Mouse (Mus musculus) intestine, embryonic 16.5 days (tissue): ENCODE results near the gene Zfp207. TPM values are rescaled to one million over a fixed set of nuclear protein-coding genes. Genes with fewer than 3 reads are reported as not detected.
"Not testable (repeated sequence)": the region's sequence is repeated elsewhere in the genome, so short reads cannot be mapped to it uniquely, and the experiment has no call there.

Source experiments
- ATAC-seq: fragments of 200-750 bp; cut with Nextera tagmentation; 2 replicates; pipeline ENCODE4 v1.8.0; 2017; ENCODE audit warnings: moderate TSS enrichment, moderate library complexity
- H3K27ac ChIP-seq: fragments of 300-500 bp; sonication (generic); 2 replicates; pipeline ENCODE4 v1.5.1; 2014; ENCODE audit warnings: mild to moderate bottlenecking, low read length
- H3K27me3 ChIP-seq: fragments of 300-500 bp; sonication (generic); replicated peaks from 2 replicates; pipeline ENCODE4 v1.6.1; 2014; ENCODE audit warnings: low read length, control low read depth, mixed read lengths; ENCODE audit not compliant: control insufficient read depth, insufficient read depth
- H3K36me3 ChIP-seq: fragments of 300-500 bp; sonication (generic); 2 replicates; pipeline ENCODE4 v1.6.1; 2014; ENCODE audit warnings: low read length, control low read depth; ENCODE audit not compliant: control insufficient read depth, insufficient read depth
- H3K4me1 ChIP-seq: fragments of 300-500 bp; sonication (generic); 2 replicates; pipeline ENCODE4 v1.6.1; 2014; ENCODE audit warnings: low read length, control low read depth, mixed read lengths; ENCODE audit not compliant: control insufficient read depth, insufficient read depth
- H3K4me2 ChIP-seq: fragments of 300-500 bp; sonication (generic); 2 replicates; pipeline ENCODE4 v1.6.1; 2014; ENCODE audit warnings: low read depth, low read length, control low read depth
- H3K4me3 ChIP-seq: fragments of 300-500 bp; sonication (generic); 2 replicates; pipeline ENCODE4 v1.5.1; 2014; ENCODE audit warnings: mild to moderate bottlenecking, low read length
- H3K9ac ChIP-seq: fragments of 300-500 bp; sonication (generic); 2 replicates; pipeline ENCODE4 v1.6.1; 2014; ENCODE audit warnings: low read depth, low read length
- H3K9me3 ChIP-seq: fragments of 300-500 bp; sonication (generic); 2 replicates; pipeline ENCODE4 v1.6.1; 2016; ENCODE audit warnings: low read length, control low read depth; ENCODE audit not compliant: control insufficient read depth
- WGBS: fragments of 180-500 bp; shearing (Covaris S2); extraction: QIAGEN DNeasy Blood & Tissue Kit; methylation state at CpG from one replicate; pipeline ENCODE4 v1.1.7; 2014; 5-methylcytosine and 5-hydroxymethylcytosine counted together
- polyA plus RNA-seq: library from polyadenylated mRNA; unstranded; fragments of >200 nt; fragmentation: Nextera tagmentation; extraction: Ambion mirVana; gene quantifications from 2 replicates; pipeline ENCODE4 v1.2.1, GENCODE M21; 2015

Gene Zfp207
- polyA plus RNA-seq, 1 experiment from 2014 or later, result 172 TPM

DNA sequence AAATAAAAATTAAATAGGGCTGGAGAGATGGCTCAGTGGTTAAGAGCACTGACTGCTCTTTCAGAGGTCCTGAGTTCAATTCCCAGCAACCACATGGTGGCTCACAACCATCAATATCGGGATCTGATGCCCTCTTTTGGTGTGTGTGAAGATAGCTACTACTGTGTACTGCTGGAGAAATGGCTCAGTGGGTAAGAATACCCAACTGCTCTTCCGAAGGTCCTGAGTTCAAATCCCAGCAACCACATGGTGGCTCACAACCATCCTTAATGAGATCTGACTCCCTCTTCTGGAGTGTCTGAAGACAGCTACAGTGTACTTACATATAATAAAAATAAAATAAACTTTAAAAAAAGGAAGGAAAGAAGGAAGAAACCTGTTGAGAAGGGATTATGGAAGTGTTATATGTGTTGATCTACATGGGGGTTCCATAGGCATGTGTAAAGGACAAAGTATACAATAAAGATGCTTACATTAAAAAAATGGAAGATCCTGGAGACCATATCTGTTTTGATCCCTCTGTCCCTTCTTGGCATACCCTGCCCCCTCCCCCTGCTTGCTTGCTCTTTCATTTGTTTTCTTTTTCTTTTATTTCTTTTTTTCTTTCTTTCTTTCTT, 4.5 kb upstream of the Zfp207 start:
- not testable (repeated sequence) for H3K36me3 ChIP-seq, H3K4me1 ChIP-seq, H3K9me3 ChIP-seq, H3K27ac ChIP-seq, ATAC-seq, H3K27me3 ChIP-seq
- WGBS, result 66% methylated on average over 2 of the region's 2 CpGs
- H3K4me3 ChIP-seq, result peak overlapping the region; percentile 85
- H3K9ac ChIP-seq, result peak overlapping the region; percentile 96
- H3K4me2 ChIP-seq, result peak overlapping the region; percentile 72

DNA sequence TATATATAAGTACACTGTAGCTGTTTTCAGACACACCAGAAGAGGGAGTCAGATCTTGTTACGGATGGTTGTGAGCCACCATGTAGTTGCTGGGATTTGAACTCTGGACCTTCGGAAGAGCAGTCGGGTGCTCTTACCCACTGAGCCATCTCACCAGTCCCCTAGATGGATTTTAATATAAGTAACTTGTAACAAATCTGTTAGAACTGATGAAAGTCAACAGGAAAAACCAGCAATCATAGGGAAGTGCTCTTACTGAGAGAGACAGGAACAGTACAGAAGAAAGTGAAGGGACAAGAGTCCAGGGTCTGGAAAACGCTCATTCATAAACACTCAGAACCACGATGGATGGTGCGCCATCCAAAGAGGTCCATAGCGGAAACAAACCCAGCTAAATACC, 3.9 kb upstream of the Zfp207 start:
- H3K4me2 ChIP-seq, ATAC-seq, H3K27ac ChIP-seq, H3K9ac ChIP-seq, H3K9me3 ChIP-seq, H3K36me3 ChIP-seq, H3K4me1 ChIP-seq, H3K4me3 ChIP-seq, H3K27me3 ChIP-seq: not testable (repeated sequence)
- WGBS, result 95% methylated on average over 7 of the region's 7 CpGs

DNA sequence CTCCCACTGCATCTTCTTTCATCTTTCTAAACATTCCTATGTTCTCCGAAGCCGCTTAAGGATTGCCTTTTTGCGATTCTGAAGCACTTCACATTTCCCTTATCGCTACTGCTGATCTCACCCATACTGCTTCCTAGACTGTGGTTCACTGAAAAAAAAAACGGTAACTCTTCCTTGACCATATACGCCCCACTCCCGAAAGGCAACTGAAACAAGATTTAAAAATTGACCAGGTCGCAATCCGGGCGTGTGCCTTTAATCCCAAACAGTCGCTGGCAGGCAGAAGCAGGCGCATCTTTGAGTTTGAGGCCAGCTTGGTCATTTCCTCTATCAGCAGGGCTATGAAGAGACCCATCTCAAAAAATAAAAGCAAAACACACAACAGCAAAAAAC, 457 bp upstream of the Zfp207 start:
- Histone ChIP-seq H3K36me3 (0 out of 2 replicates have a peak, but pooled peaks cover 2% of the 10 kb centered on the region), H3K9me3 (no peaks in the 10 kb centered on the region), H3K4me2 (peak overlapping the region; percentile 58), H3K4me3 (peak overlapping the region; percentile 97), H3K4me1 (peaks cover 20% of the 10 kb centered on the region), H3K27ac (peak overlapping the region; percentile 87), H3K9ac (peak overlapping the region; percentile 74), H3K27me3 (no peaks in the 10 kb centered on the region)
- 3% methylated on average over 12 of the region's 12 CpGs for WGBS
- ATAC-seq, result peak; percentile 49

DNA sequence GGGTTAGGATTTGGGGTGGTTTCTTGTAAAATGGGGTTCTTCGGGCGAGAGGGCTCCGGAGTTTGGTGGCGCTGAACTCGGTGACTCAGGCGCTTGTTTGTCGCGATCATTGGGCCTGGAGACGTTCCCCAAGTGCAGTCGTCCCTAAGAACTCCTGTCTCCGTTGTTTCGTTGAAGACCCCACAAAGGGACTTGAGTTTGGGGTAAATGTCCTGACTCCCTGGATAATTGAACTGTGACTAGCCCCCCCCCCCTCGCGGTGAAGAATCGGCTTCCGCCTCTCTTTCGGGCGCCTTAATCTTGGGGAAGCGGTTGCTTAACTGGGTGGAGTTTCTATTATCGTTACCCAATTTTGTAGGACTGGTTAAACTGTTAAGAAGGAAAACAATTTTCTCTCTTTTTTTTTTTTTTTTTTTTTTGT, 557 bp downstream of the Zfp207 start:
- peak; percentile 32; the same call in 1 of the 2 replicates for ATAC-seq
- Histone ChIP-seq H3K4me2 (no peak overlapping the region), H3K27me3 (no peaks in the 10 kb centered on the region), H3K36me3 (0 out of 2 replicates have a peak, but pooled peaks cover 2% of the 10 kb centered on the region), H3K9me3 (no peaks in the 10 kb centered on the region), H3K4me3 (peak overlapping the region; percentile 97), H3K9ac (peak overlapping the region; percentile 95), H3K27ac (peak overlapping the region; percentile 89), H3K4me1 (peaks cover 20% of the 10 kb centered on the region)
- under 1% methylated on average over 20 of the region's 20 CpGs for WGBS

DNA sequence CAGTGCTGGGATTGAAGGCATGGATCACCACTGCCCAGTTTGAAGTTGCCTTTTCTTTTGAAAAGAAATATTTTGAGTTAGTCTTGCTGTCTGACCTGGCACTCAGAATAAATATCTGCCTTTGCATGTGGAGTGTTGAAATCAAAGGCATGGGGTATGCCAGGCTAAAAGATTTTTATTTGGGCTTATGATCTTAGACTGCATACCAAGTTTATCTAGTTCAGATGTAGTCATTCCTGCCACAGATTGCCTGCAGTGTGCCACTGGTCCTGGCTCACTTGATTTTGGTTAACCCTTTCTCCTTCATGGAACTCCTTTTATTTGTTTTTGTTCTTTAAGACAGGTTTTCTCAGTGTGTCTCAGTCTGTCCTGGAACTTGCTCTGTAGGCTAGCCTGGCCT, 1.4 kb downstream of the Zfp207 start:
- H3K27me3 ChIP-seq, result no peaks in the 10 kb centered on the region
- peak overlapping the region; percentile 91 for H3K4me2 ChIP-seq
- H3K4me3 ChIP-seq, result peak overlapping the region; percentile 50
- H3K4me1 ChIP-seq, result peaks cover 20% of the 10 kb centered on the region
- ATAC-seq, result no peak
- peaks cover 7% of the 10 kb centered on the region for H3K36me3 ChIP-seq
- H3K9me3 ChIP-seq, result no peaks in the 10 kb centered on the region
- no peak overlapping the region for H3K27ac ChIP-seq
- peak overlapping the region; percentile 60 for H3K9ac ChIP-seq

DNA sequence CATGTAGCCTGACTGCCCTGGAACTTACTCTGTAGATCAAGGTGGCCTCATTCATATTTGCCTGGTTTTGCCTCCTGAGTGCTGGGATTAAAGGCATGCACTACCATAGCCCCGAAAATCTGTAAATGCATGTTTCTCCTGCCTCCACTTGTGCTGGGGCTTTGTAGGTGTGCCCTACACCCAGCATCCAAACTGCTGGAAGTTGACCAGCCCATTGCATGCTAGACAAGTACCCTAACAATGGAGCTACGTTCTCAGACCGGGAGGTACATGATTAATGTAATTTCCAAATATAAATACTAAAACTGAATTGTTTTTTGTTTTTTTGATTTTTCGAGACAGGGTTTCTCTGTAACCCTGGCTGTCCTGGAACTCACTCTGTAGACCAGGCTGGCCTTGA, 2.0 kb downstream of the Zfp207 start:
- H3K27me3 ChIP-seq, result no peaks in the 10 kb centered on the region
- WGBS, result 33% methylated on average over 4 of the region's 4 CpGs
- peak overlapping the region; percentile 50 for H3K4me3 ChIP-seq
- H3K4me1 ChIP-seq, result peaks cover 20% of the 10 kb centered on the region
- peaks cover 7% of the 10 kb centered on the region for H3K36me3 ChIP-seq
- H3K9ac ChIP-seq, result peak overlapping the region; percentile 60
- no peak overlapping the region for H3K27ac ChIP-seq
- peak overlapping the region; percentile 91 for H3K4me2 ChIP-seq
- no peaks in the 10 kb centered on the region for H3K9me3 ChIP-seq
- ATAC-seq, result no peak

DNA sequence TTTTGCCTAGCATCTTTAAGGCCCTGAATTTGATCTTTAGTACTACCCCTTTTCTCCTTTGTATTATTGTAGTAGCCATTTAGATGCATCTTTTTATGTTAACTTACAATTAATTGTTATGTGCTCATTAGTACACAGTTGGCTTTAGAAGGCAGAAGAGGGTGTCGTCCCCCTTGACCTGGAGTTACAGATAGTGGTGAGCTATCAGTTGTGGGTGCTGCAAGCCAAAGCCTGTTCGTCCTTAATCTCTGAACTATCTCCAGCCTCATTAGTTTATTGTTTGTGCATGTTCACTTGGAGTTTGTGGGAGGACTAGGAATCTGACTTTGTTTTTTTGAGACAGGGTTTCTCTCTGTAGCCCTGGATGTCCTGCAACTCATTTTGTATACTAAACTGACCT, 3.7 kb downstream of the Zfp207 start:
- 54% methylated on average over 2 of the region's 2 CpGs for WGBS
- ATAC-seq, result no peak
- no peak overlapping the region for H3K27ac ChIP-seq
- H3K4me1 ChIP-seq, result peaks cover 20% of the 10 kb centered on the region
- H3K4me2 ChIP-seq, result 0 out of 2 replicates have a peak overlapping the region, but pooled peaks have one; percentile 19
- H3K27me3 ChIP-seq, result no peaks in the 10 kb centered on the region
- 0 out of 2 replicates have a peak overlapping the region, but pooled peaks have one; percentile 9 for H3K4me3 ChIP-seq
- peaks cover 12% of the 10 kb centered on the region for H3K36me3 ChIP-seq
- no peak overlapping the region for H3K9ac ChIP-seq
- H3K9me3 ChIP-seq, result no peaks in the 10 kb centered on the region

DNA sequence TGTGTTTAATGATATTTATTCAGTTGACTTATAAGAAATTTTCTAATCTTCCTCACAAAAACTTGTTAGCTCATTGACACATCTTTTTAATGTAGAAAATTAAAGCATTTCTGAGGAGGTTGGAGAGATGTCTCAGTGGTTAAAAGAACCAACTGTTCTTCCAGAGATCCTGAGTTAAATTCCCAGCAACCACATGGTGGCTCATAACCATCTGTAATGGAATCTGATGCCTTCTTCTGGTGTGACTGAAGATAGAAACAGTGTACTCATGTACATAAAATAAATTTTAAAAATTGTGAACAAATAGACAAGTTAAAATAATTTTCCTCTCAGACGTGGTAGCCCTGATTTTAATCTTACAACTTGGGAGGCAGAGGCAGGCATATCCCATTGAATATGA, 6.8 kb downstream of the Zfp207 start:
- no peaks in the 10 kb centered on the region for H3K27me3 ChIP-seq
- no peak overlapping the region for H3K27ac ChIP-seq
- WGBS, result 91% methylated on average over 1 of the region's 1 CpGs
- peaks cover 16% of the 10 kb centered on the region for H3K36me3 ChIP-seq
- H3K4me2 ChIP-seq, result no peak overlapping the region
- no peak overlapping the region for H3K9ac ChIP-seq
- no peak overlapping the region for H3K4me3 ChIP-seq
- peaks cover 16% of the 10 kb centered on the region for H3K4me1 ChIP-seq
- H3K9me3 ChIP-seq, result no peaks in the 10 kb centered on the region
- ATAC-seq, result no peak

DNA sequence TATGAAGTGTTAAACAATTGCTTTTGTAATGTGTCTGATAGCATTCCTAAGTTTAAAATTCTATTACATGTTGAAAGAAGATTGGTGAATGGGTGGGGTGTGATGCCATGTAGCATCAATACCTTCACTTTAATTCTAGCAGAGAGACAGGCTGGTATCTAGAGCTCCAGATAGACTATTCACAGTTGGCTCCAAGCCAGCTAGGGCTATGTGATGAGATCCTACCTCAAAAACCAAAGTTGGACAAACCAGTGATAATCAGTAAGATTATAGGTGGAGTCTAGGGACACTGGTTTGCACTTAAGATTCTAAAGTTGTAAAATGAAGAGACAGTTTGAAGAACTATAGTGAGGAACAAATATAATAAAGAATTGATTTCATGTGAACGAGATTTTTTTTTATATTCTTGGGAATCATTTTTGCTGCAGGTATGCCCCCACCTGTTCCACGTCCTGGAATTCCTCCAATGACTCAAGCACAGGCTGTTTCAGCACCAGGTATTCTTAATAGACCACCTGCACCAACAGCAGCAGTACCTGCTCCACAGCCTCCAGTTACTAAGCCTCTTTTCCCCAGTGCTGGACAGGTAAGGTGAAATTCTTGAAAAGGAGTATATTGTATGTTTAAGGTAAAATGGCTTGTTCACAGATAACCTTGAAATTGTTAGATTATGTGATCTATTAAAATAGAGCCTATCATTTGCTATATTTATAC, 8.5 kb downstream of the Zfp207 start:
- Histone ChIP-seq H3K27ac (no peak overlapping the region), H3K4me1 (0 out of 2 replicates have a peak, but pooled peaks cover 3% of the 10 kb centered on the region), H3K27me3 (no peaks in the 10 kb centered on the region), H3K9me3 (no peaks in the 10 kb centered on the region), H3K36me3 (peaks cover 18% of the 10 kb centered on the region), H3K4me2 (no peak overlapping the region), H3K4me3 (no peak overlapping the region), H3K9ac (no peak overlapping the region)
- ATAC-seq, result no peak
- WGBS, result 89% methylated on average over 2 of the region's 2 CpGs
